Mouse (Mus musculus) adrenal gland, postnatal 25 days (tissue): ENCODE measurements around the gene Ooep. TPM values are rescaled to one million over a fixed set of nuclear protein-coding genes. Genes with fewer than 3 reads are reported as not detected.

Experiments used
- total RNA-seq: library from RNA; stranded (reverse); gene quantifications from 2 replicates; pipeline ENCODE4 v1.2.3, GENCODE M21; 2021

Gene Ooep
- total RNA-seq, 1 experiment from 2014 or later = not detected

Other genes starting within 250 kb of the Ooep start
- gene Gsta4, start 196.0 kb downstream of the Ooep start, total RNA-seq = 33.4 and 39.6 TPM in 2 replicates
- gene Gsta1, start 148.1 kb downstream of the Ooep start, total RNA-seq = 1.1 TPM in 1 of 2 replicates, not detected in the other
- gene Gm3776, start 121.6 kb downstream of the Ooep start, total RNA-seq = not detected in 2 replicates
- not detected in 2 replicates for gene Gm10639, start 88.8 kb downstream of the Ooep start, total RNA-seq
- not detected in 2 replicates for gene Omt2a, start 63.9 kb downstream of the Ooep start, total RNA-seq
- gene Omt2b, start 51.1 kb downstream of the Ooep start, total RNA-seq = not detected in 2 replicates
- gene Gsta2, start 22.9 kb downstream of the Ooep start, total RNA-seq = 4.2 and 10.3 TPM in 2 replicates
- not detected in 2 replicates for gene Dppa5a, start 10.5 kb downstream of the Ooep start, total RNA-seq
- gene Ddx43, start 17.1 kb upstream of the Ooep start, total RNA-seq = not detected in 2 replicates
- 1.1 and 1.6 TPM in 2 replicates for gene Cgas, start 64.5 kb upstream of the Ooep start, total RNA-seq
- 25.5 and 35.8 TPM in 2 replicates for gene Mto1, start 69.5 kb upstream of the Ooep start, total RNA-seq
- gene Gm17324, start 70.1 kb upstream of the Ooep start, total RNA-seq = not detected in 2 replicates
- gene Eef1a1, start 110.4 kb upstream of the Ooep start, total RNA-seq = 6,460 and 8,956 TPM in 2 replicates
- 10.6 and 16.7 TPM in 2 replicates for gene Slc17a5, start 209.3 kb upstream of the Ooep start, total RNA-seq
- 0.29 and 0.36 TPM in 2 replicates for gene Cd109, start 236.8 kb upstream of the Ooep start, total RNA-seq